Mouse (Mus musculus): ENCODE measurements around the gene Fcgrt.
"Not testable (repeated sequence)": the region's sequence is repeated elsewhere in the genome, so short reads cannot be mapped to it uniquely, and the experiment has no call there.

The Fcgrt gene

DNA sequence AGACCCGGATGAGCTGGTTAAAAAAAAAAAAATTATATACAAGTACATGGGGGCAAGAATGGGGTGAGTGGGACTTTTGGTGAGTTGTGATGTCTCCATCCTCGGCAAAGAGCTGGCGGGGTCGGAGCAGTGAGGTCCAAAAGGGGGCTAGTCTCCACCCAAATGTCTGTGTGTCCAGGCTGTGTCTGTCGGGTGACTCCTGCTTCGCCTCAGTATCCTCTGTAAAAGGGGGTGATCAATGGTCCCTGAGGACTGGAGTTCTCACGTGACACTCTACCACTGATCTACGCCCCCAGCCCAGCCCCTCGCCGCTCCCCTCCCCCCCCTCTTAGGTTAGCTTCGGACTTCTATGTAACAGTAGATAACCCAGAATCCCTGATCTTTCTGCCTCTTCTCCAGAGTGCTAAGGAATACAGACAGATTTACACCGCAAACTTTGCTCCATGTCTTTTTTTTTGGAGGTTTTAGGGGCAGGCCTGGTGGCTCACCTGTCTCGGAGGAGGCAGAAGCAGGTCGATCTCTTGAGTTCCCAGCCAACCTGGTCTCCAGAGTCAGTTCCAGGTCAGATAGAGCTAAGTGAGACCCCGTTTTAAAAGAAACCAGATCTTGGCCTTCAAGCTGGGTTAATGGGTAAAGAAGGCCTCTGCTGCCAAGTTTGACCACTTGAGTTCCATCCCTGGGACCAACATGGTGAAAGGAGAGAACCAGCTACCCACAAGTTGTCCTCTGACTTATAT lies 26.3 kb upstream of the Fcgrt start:
- no peak for DNase-seq (ENCODE audit: inconsistent ontology term)

DNA sequence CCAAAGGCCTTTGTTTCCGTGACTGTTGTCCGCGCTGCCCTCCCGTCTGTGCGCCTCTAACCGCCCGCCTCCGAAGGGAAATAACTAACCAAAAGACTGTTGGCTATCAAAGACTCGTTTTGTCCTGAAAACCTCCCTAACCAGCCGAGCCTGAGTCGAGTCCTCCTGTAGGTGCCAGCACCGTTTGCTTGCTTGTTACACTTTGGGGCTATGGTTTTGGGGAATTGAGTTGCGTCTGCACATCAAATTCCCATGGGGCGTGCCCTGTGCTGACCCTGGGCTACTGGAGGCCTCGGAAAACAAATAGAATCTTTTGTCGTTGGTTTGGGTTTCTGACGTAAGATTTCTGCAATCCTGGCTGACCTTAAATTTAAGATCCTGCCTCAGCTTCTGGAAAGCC lies 25.7 kb upstream of the Fcgrt start:
- DNase-seq (ENCODE audit: inconsistent ontology term), result no peak

DNA sequence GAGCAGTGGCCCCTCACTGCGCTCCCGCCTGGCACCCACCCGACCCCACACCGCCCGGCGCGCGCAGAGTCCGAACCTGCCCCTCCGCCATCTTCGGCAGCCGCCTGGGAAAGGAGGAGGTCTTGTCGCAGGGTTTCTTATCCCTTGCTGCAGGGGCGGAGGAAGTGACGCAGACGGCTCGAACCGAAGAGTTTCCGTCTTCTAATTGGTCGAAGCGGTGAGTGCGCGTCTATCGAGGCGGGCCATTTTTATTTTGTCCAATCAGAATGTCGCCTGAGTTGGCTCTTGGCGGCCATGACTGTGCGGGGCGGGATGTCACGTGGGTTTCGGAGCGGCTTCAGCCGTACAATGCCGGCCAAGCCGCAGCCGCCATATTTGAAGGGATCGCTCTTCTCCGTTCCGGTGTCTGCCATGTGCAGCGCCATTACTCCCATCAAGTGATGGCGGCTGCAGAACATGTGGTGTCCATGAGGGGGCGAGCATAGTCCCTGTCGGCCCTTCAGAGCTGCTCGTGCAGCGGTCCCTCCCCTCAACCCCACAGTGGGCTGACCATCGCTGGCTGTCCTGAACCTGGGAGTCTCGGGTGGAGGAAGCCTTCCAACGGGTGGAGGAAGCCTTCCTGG lies 25.1 kb upstream of the Fcgrt start, which contains the start of gene Rpl13a:
TSS of gene Rpl13a (minus strand) at position 138 of the 623 bp plus-strand sequence.
- DNase-seq (ENCODE audit: inconsistent ontology term), result peak; percentile 97

DNA sequence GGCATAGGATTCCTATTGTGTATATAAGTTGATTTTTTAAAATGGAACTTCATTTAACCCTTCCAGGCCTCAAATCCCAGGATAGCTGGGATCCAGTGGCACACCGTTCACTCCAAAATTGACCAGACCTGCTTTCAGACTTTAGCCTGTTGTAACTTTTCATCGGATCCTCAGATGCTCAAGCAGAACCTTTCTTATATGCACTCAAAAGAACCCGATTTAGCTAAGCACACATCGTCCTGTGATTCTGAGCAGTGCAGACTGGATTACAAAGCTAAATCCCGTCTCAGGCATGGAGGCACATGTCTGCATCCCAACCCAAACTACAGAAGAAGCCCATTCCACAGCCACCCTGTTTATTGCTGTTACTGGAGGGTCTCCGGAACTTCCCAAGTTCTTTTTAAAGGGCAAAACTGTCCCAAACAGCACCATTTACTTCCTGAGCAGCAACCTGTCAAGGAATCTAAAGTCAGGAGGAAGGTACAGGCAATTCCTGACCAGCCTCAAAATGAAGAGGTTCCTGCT lies 24.1 kb upstream of the Fcgrt start:
- DNase-seq (ENCODE audit: inconsistent ontology term), result no peak

DNA sequence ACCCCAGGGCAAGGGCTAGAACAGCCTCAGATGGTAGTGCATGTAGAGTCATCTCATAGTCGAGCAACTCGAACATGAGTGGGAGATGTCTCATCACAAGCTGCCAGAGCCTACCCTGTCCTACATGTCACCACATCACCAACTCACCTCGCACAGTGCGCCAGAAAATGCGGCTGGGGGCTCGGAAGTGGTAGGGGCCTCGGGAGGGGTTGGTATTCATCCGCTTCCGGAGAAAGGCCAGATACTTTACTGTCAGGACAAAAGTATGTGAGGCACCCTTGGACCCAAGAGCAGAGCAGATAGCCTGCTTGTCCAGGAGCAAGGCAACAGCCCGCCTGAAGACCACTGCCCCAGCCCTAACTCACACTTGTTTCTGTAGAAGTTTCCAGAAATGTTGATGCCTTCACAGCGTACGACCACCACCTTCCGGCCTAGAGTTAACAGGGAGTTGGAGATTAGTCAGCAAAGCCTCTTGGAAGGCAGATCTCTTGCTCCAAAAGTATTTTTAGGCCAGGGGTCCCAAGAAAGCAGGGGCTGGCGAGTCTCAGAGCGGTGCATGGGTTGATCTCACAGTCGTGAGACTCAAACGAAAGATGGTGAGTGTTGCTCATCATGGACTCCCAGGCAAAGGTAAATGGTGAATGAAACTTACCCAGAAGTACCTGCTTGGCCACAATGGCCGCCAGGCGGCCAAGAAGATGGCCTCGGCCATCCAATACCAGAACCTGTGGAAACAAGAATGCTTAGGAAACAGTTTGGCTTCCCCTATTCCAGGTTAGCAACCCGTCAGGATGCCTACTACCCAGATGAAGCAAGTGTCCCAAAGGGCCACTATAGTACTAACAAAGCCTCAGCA lies 23.4 kb upstream of the Fcgrt start:
- DNase-seq (ENCODE audit: inconsistent ontology term), result no peak

DNA sequence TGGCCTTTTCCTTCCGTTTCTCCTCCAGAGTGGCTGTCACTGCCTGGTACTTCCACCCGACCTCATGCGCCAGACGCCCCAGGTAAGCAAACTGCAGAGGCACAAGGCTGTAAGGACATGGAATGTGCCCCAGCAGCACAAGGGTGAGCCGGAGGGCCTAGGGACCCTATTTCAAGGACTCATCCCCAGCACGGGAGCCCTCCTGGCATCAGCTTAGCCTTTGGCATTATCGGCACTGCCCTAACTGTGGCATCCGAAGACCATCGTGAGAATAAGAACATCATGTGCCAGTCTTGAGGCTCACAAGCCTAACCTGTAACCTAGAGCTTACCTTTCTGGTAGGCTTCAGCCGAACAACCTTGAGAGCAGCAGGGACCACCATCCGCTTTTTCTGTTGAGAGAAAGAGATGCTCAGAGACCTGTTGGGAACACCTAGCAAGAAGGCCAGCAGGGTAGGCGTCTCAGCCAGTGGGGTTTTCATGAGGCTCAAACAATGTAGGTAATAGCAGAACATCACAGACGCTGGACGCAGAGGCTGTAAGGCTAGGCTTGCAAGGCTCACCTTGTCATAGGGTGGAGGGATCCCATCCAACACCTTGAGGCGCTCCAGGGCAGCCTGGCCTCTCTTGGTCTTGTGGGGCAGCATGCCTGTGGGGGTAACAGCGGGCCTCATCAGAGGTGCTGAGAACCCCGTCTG lies 22.6 kb upstream of the Fcgrt start:
- no peak for DNase-seq (ENCODE audit: inconsistent ontology term)

DNA sequence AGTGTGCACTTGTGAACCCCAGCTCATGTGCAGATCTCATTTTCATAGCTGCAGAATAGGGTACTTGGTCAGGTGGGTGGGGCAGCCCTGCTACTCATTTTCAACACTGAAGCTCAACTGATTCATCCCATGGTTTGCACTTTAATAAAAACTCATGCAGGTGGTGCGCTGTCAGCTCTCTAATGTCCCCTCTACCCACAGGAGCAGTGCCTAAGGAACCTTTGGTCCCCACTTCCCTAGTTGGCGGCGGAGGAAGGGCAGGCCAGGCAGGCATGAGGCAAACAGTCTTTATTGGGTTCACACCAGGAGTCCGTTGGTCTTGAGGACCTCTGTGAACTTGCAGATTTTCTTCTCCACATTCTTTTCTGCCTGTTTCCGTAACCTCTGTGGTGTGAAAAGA lies 22.0 kb upstream of the Fcgrt start:
- not testable (repeated sequence) for DNase-seq (ENCODE audit: inconsistent ontology term)

DNA sequence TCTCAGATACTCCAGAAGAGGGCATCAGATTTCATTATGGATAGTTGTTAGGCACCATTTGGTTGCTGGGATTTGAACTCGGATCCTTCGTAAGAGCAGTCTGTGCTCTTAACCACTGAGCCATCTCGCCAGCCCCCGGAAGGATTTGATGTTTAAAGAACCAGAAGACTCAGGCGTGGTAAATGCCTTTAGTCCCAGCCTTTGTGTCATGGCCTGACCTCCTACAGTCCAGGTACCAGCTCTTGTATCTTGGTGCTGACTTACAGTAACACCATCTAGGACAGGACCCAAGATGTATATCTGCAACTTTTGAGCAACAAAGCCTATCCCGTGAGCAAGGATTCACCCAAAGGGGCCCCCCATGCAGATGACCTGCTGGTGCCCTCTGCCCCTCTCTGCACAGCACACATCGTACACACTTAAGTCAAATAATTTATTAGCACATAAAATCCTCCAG lies 21.5 kb upstream of the Fcgrt start:
- DNase-seq (ENCODE audit: inconsistent ontology term), result no peak

DNA sequence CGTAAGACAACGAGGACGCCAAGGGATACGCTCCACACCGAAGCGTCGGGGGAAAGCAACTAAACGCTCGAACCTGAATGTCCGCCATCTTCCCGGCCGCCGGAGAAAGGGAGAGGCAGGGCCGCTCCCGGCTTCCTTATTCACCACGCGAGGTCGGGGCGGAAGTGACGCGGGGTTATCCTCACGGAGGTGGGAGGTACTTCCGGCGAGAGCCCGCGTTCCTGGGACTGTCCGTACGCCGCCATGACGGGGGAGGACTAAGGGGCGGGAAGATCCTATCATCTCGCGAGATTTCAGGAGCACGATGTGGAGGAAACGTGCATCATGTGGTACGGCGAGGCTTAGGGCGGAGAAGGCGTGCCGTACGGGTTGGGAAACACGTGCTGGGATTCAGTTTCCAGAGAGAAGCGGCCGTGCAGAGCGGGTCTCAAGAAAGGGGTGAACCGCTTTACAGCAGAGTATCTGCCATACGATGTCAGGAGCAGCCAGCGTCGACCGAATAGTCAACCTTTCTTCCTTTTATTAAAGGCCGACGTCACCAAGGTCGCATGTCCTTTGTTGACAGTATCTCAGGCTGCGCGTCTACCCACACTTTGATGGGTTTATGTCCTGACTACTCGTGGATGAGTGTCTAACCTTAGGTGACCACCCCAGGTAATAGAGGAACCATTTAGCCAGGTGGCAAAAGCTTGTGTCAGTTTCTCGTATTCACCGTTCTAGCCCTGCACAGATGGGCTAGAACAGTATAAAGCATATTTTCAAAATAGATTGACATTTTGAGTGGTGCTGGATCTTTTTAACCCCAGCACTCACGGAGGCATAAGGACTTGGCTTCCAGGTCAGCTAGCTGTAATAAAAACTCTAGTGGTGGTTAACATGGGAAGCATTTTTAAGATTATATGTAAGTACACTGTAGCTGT lies 20.8 kb upstream of the Fcgrt start, which contains the start of gene Rps11:
TSS of gene Rps11 (minus strand) at position 216 of the 920 bp plus-strand sequence.
- peak; percentile 99 for DNase-seq (ENCODE audit: inconsistent ontology term)

DNA sequence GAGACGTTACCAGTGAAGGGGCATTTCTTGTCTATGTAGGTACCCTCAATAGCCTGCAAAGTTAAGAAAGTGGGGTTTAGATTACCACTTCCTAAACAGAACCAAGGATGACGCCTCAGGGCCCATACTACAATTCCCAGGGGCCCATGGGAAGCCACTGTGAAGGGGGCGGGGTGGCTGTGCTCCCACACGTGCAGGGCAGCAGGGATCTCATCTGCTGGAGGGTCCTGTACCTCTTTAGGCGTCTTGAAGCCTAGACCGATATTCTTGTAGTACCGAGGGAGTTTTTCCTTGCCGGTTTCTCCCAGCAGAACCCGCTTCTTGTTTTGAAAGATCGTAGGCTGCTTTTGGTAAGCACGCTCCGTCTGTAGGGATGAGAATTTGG lies 19.5 kb upstream of the Fcgrt start:
- peak; percentile 30 for DNase-seq (ENCODE audit: inconsistent ontology term)

DNA sequence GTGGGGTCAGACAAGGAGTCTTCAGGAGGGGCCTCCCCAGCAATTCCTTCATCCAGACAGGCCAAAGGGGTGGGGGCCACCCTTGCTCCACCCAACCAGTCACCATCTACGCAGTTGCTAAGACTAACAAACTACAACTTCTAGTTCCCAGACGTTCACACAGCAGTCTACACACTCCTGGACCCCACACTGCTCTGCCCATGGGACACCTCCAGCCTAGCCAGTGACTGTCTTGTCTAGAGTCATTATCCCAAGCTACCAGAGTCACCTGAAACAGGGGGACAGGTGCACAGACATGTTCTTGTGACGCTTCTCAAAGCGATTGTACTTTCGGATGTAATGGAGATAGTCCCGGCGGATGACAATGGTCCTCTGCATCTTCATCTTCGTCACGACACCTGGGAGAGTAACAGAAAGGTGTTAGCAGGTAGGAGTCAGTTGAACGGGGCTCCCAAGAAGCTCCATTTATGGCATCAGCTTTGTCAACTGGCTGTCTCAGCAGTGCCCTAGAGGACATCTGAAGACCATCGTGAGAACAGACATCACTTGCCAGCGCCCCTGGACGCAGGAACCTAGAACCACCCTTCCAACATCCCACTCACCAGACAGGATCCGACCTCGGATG lies 19.0 kb upstream of the Fcgrt start:
- no peak for DNase-seq (ENCODE audit: inconsistent ontology term)

DNA sequence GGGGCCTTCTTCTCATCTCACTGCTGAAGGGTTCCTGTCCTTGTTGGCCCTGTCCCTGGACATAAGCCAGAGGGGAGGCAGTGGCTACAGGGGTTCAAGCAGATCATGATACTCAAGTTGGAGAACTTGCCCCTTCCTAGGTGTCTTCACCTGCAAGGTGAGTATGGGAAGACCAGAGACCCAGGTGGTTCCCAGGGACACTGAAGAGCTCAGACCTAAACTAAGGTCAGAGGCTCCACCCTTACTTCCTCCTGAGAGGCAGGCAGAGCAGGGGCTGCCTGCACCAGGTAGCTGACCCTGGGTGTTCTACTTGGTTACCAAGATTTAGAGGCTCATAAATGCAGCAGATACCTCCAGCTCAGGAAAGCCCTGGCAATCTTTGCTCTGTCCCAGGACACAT lies 18.3 kb upstream of the Fcgrt start:
- DNase-seq (ENCODE audit: inconsistent ontology term), result no peak

DNA sequence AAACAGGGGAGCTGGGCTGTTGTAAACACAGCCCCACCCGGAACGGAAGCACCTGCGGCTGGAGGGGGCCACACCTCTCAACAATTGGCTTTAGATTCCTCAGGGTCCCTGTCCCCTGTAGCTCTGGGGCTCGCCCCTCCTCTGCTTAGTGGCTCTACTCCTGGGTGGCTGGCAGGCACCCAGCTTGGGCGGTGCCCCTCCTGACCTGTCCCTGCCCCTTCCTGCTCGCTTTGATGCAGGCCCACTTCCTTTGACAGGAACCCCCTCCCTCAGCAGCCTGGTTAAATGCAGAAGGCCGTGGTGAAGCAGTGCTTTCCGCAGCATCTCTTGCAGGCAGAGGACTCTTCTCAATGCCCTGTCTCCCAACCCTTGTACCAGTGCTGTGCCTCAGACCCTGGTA lies 17.8 kb upstream of the Fcgrt start:
- no peak for DNase-seq (ENCODE audit: inconsistent ontology term)

DNA sequence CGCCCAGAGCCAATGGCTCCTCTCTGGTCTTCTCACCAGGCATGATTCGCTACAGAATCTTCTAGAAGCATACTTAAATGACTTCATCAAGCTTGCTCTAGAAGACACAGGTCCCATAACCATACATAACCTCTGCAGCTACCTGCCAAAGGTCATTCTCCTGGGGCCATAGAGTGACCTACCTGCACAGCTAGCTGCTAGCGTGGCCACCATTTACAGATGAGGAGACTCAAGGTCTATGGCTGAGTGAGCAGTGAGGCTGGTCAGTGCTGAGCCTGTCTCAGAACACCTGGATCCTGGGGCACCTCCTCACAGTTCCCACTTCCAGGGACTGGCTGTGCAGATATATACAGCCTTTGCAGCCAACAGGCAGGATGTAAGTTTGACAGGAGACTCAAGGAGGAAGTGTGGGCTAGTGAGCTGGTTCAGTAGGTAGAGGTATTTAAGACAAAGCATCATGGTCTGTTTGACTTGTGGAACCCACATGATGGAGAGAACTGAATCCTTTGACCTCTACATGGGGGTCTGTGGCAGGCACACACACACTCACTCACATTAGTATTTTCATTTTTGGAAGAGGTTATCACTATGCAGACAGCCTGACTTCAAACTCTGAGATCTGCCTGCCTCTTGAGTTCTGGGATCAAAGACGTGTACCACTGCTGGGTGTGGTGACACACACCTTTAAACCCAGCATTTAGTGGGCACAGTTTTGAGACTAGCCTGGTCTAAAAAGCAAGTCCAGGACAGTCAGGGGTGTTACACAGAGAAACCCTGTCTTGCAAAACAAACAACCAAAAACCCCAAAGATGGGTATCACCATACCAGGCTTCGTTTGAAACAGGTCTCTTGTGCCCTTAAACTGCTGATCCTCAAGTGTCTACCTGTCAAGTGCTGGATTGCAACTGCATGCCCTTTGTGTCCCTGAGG lies 16.4 kb upstream of the Fcgrt start:
- no peak for DNase-seq (ENCODE audit: inconsistent ontology term)

DNA sequence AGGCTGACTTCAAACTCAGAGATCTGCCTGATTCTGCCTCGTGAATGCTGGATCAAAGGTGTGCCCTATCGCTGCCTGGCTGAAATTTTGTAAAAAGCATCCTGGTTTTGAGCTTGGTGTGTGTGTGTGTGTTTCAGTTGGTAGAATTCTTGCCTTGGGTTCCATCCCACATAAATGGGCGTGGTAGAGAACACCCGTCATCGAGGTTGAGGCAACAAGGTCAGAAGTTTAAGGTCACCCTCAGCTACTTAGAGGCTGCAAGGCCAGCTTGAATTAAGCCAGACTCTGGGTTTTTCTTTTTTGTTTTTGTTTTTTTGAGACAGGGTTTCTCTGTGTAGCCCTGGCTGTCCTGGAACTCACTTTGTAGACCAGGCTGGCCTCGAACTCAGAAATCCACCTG lies 14.7 kb upstream of the Fcgrt start:
- no peak for DNase-seq (ENCODE audit: inconsistent ontology term)

DNA sequence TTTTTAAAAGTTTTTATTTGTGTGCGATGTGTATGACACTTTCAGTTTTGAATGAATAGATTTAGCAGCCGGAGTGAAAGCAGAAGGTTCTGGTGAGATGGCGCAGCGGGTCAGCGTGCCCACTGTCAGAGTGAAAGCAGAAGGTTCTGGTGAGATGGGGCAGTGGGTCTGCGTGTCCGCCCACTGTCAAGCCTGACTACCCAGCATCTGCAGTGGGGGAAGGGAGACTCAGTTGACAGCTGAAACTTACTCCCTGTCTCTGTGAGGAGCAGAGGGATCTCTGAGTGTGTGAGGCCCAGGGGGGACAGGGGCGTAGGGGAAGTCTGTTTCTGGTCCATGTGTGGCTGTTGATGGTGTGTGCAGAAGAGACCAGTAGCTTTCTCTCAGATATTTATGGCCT lies 13.9 kb upstream of the Fcgrt start:
- no peak for DNase-seq (ENCODE audit: inconsistent ontology term)

DNA sequence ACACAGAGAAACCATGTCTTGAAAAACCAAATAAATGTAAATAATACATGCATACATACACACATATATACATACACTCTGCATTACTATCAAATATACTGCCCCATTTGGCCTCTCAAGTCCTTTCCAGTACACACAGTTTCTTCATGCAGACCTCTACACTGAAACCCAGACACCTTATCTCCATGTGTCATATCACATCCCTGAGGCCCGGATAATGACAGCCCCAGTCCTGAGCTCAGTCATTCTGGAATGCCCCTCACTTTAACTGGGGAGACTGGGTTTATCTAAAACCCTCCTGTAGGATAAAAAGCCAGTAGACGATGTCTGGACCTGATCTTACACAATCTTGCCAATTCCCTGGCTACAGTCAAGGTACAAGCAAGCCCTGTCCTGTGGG lies 9.8 kb upstream of the Fcgrt start:
- no peak for DNase-seq (ENCODE audit: inconsistent ontology term)

DNA sequence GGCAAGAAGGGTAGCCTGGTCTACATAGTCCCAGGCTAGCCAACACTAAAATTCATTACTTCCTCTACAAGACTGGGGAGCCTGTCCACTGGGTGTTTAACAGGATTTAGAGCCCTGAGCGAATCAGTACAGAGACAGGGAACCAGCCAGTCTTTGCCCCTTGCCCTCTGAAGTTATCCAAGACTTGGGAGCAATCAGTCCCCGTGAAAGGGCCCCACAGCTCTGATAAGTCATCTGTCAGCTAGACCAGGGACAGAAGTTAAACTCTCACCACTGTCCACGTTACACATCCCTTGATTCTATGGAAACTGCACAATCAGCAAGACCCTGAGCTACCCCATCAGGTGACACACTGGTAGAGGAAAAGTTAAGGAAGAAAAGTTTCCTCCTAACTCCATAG lies 8.9 kb upstream of the Fcgrt start:
- DNase-seq (ENCODE audit: inconsistent ontology term), result no peak

DNA sequence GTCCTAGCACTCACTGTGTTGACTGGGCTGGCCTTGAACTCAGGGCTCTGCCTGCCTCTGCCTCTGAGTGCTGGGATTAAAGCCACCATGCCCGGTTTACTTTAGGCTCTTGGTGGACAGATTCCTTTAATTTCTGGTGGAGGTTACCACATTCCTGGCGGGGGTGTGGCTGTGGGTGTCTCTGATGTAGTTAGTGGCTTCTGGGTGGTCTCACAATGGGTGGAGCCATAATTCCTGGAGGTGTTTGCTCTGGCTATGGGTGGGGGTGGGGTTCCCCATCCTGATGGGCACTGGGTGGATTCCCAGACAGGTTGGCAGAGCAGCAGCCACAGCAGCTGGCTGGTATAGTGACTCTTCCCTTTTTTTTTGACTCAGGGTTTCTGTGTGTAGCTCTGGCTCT lies 8.3 kb upstream of the Fcgrt start:
- DNase-seq (ENCODE audit: inconsistent ontology term), result no peak
